Mouse (Mus musculus): ENCODE results near the gene Taf6. TPM values are rescaled to one million over a fixed set of nuclear protein-coding genes. Genes with fewer than 3 reads are reported as not detected.

Gene Taf6
- total and polyA plus RNA-seq, 3 experiments, result 60.2 to 61.5 (median 60.9) TPM

DNA sequence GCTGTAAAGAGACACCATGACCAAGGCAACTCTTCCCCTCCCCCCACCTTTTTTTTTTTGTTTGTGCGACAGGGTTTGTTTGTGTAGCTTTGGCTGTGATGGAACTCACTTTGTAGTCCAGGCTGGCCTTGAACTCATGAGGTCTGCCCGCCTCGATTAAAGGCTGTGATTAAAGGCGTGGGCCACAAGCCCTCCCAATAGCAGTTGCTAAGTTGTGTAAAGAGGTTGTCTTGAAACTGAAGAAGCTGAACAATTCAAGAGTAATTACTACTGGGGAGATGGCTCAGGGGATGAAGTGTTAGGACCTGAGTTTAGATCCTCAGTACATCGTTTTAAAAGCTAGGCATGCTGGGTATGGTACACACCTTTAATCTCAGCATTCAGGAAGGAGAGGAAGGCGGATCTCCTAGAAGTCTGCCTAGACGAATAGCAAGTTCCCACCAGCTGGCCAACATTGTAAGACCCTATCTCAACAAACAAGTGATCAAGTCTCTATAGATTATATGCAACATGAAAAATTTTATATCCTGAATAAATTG lies 27.0 kb downstream of the Taf6 start:
- Histone ChIP-seq H3K9ac (ENCODE audit: insufficient read depth, low read depth) (peak overlapping the region; percentile 62; the same call in 1 of the 2 replicates), H3K36me3 (replicated peaks in 1 of 2; ENCODE audit: control insufficient read depth in 1 of 2, insufficient read depth in 1 of 2, low read length in 1 of 2) (peaks cover 29 to 32% of the 10 kb centered on the region in 2 experiments), H3K4me2 (ENCODE audit: insufficient read depth, low read depth, poor library complexity, severe bottlenecking) (peak overlapping the region; percentile 48; the same call in 1 of the 2 replicates), H3K79me2 (replicated peaks; ENCODE audit: control insufficient read depth, extremely low read depth, insufficient read depth, poor library complexity, severe bottlenecking) (peaks cover 8% of the 10 kb centered on the region; the same call in 1 of the 2 replicates), H3K27me3 (replicated peaks) (no peaks in the 10 kb centered on the region), H3K9me3 (replicated peaks; ENCODE audit: low read length) (no peaks in the 10 kb centered on the region), H3K27ac (ENCODE audit: insufficient read depth, low read depth) (no peak overlapping the region), H3K4me3 (replicated peaks in 1 of 3; ENCODE audit: low read depth in 2 of 3, low read length in 2 of 3, poor library complexity in 1 of 3) (peak overlapping the region in 2 of 3 experiments; percentile 54 to 90), H3K4me1 (ENCODE audit: control insufficient read depth in 1 of 2, insufficient read depth in 2 of 2) (peaks cover 0 to 22% of the 10 kb centered on the region in 2 experiments; a peak in 2 of 4 replicates)
- DNase-seq (ENCODE audit: extremely low read depth), result no peak
- dilution Hi-C loops (cut with MboI; ENCODE audit: extremely low pct_ligation_motif_present, extremely low pct_unique_long_range_greater_than_20kb, low sequenced_read_pairs), result no loop called here
- TF ChIP-seq CHD2 (IDR thresholded peaks at IDR 0.05; ENCODE audit: low read length) (peak; percentile 48), HCFC1 (IDR thresholded peaks at IDR 0.05; ENCODE audit: low read depth, low read length) (no peak), USF1 (IDR thresholded peaks at IDR 0.05; ENCODE audit: low read depth, low read length) (no peak)
- in situ Hi-C loops (cut with MboI; ENCODE audit: low pct_ligation_motif_present, low pct_unique_long_range_greater_than_20kb, low sequenced_read_pairs), result loop anchor here (5.0 kb wide), 1 partner anchor 53 kb away; no protein-coding TSS in a partner anchor

DNA sequence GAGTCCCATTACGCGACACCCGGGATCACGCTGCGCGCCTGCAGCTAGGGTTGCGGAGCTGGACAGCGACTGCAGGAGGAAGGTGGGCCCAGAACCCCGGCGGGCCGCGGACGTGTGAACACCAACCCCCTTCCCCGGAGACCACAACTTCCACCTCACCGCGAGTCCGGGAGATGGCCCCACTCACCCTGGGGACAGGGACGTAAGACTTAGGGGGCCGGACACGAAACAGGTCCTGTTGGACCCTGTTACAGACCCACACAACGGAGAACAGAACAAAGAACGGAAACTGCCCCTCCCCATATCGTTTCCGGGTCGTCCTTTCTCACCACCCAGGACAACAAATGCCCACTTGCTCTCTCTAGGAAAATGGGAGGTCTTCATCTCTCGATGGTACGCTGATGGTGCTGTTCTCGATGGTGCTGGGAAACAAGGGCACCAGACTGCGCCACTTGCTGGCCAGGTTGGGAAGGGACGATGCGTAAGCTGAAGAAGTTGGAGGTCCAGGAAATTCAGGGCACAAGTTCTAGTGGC lies 31.7 kb downstream of the Taf6 start, which contains the start of gene Zfp113:
Gene Zfp113, minus strand, starts transcription at position 302 of the 534 bp plus-strand sequence.
- no peaks in the 10 kb centered on the region for H3K9me3 ChIP-seq (replicated peaks; ENCODE audit: low read length)
- peak; percentile 96 for DNase-seq (ENCODE audit: extremely low read depth)
- peak within 1 kb of the TSS; percentile 88 to 90 (median 89) for H3K4me3 ChIP-seq (replicated peaks in 1 of 3; ENCODE audit: low read depth in 2 of 3, low read length in 2 of 3, poor library complexity in 1 of 3)
- in situ Hi-C loops (cut with MboI; ENCODE audit: low pct_ligation_motif_present, low pct_unique_long_range_greater_than_20kb, low sequenced_read_pairs) (no loop called here), dilution Hi-C loops (cut with MboI; ENCODE audit: extremely low pct_ligation_motif_present, extremely low pct_unique_long_range_greater_than_20kb, low sequenced_read_pairs) (no loop called here)
- peak within 1 kb of the TSS; percentile 100 for H3K4me2 ChIP-seq (ENCODE audit: insufficient read depth, low read depth, poor library complexity, severe bottlenecking)
- H3K36me3 ChIP-seq (replicated peaks in 1 of 2; ENCODE audit: control insufficient read depth in 1 of 2, insufficient read depth in 1 of 2, low read length in 1 of 2), result peaks cover 13 to 25% of the 10 kb centered on the region in 2 experiments
- H3K27ac ChIP-seq (ENCODE audit: insufficient read depth, low read depth), result peak within 1 kb of the TSS; percentile 30; the same call in 1 of the 2 replicates
- peaks cover 12% of the 10 kb centered on the region for H3K79me2 ChIP-seq (replicated peaks; ENCODE audit: control insufficient read depth, extremely low read depth, insufficient read depth, poor library complexity, severe bottlenecking)
- H3K4me1 ChIP-seq (ENCODE audit: control insufficient read depth in 1 of 2, insufficient read depth in 2 of 2), result peaks cover 0 to 17% of the 10 kb centered on the region in 2 experiments; a peak in 2 of 4 replicates
- no peaks in the 10 kb centered on the region for H3K27me3 ChIP-seq (replicated peaks)
- peak within 1 kb of the TSS; percentile 94 for H3K9ac ChIP-seq (ENCODE audit: insufficient read depth, low read depth)
- TF ChIP-seq ZKSCAN1 (IDR thresholded peaks at IDR 0.05; ENCODE audit: borderline replicate concordance, low read depth, low read length), result no peak
- no peak for TF ChIP-seq RCOR1 (conservative IDR thresholded peaks at IDR 0.05; ENCODE audit: low read depth, low read length)
- peak; percentile 90; the same call in 1 of the 2 replicates for TF ChIP-seq KAT2A (IDR thresholded peaks at IDR 0.05; ENCODE audit: insufficient replicate concordance, low read length)
- no peak for TF ChIP-seq BHLHE40 (IDR thresholded peaks at IDR 0.05; ENCODE audit: low read depth, low read length)
- TF ChIP-seq CHD2 (IDR thresholded peaks at IDR 0.05; ENCODE audit: low read length), result peak; percentile 78; the same call in 1 of the 2 replicates
- TF ChIP-seq ZMIZ1 (IDR thresholded peaks at IDR 0.05; ENCODE audit: low read depth, low read length), result peak; percentile 39
- TF ChIP-seq USF1 (IDR thresholded peaks at IDR 0.05; ENCODE audit: low read depth, low read length), result no peak
- TF ChIP-seq POLR2A (IDR thresholded peaks at IDR 0.05; ENCODE audit: low read depth, low read length), result peak; percentile 81
- peak; percentile 79; the same call in 1 of the 2 replicates for TF ChIP-seq IRF4 (IDR thresholded peaks at IDR 0.05; ENCODE audit: low read depth, low read length)
- 0 out of 2 replicates have a peak, but pooled peaks have one; percentile 20 for TF ChIP-seq JUND (conservative IDR thresholded peaks at IDR 0.05; ENCODE audit: low read depth, low read length)
- TF ChIP-seq SIN3A (IDR thresholded peaks at IDR 0.05; ENCODE audit: low read length), result peak; percentile 99
- peak; percentile 89 for TF ChIP-seq MXI1 (IDR thresholded peaks at IDR 0.05; ENCODE audit: low read depth, low read length)
- TF ChIP-seq EP300 (IDR thresholded peaks at IDR 0.05; ENCODE audit: low read length), result no peak
- TF ChIP-seq CHD1 (IDR thresholded peaks at IDR 0.05; ENCODE audit: low read depth, low read length), result no peak
- TF ChIP-seq MEF2A (IDR thresholded peaks at IDR 0.05; ENCODE audit: borderline replicate concordance, low read depth, low read length), result peak; percentile 79; the same call in 1 of the 2 replicates
- no peak for TF ChIP-seq UBTF (IDR thresholded peaks at IDR 0.05; ENCODE audit: low read depth, low read length)
- peak; percentile 78 for TF ChIP-seq NELFE (IDR thresholded peaks at IDR 0.05; ENCODE audit: low read depth, low read length)
- no peak for TF ChIP-seq E2F4 (IDR thresholded peaks at IDR 0.05; ENCODE audit: insufficient replicate concordance, low read depth, low read length)
- peak; percentile 44 for TF ChIP-seq SMC3 (IDR thresholded peaks at IDR 0.05; ENCODE audit: low read depth, low read length)
- TF ChIP-seq USF2 (conservative IDR thresholded peaks at IDR 0.05; ENCODE audit: low read depth, low read length), result no peak
- TF ChIP-seq ZC3H11A (IDR thresholded peaks at IDR 0.05; ENCODE audit: low read depth, low read length), result no peak
- TF ChIP-seq PAX5 (IDR thresholded peaks at IDR 0.05; ENCODE audit: low read length), result no peak
- TF ChIP-seq CTCF (conservative IDR thresholded peaks at IDR 0.05 in 1 of 2, IDR thresholded peaks at IDR 0.05 in 1 of 2; ENCODE audit: low read depth in 2 of 2, low read length in 2 of 2), result peak; percentile 20 to 90; a peak in 2 of 4 replicates
- peak; percentile 44; the same call in 1 of the 2 replicates for TF ChIP-seq ETS1 (conservative IDR thresholded peaks at IDR 0.05; ENCODE audit: low read depth, low read length)
- no peak for TF ChIP-seq MAFK (IDR thresholded peaks at IDR 0.05; ENCODE audit: insufficient replicate concordance, low read length)
- TF ChIP-seq TBP (conservative IDR thresholded peaks at IDR 0.05; ENCODE audit: low read depth, low read length), result peak; percentile 88
- TF ChIP-seq RAD21 (IDR thresholded peaks at IDR 0.05; ENCODE audit: low read depth, low read length), result peak; percentile 28
- peak; percentile 40; the same call in 1 of the 2 replicates for TF ChIP-seq POLR2AphosphoS2 (IDR thresholded peaks at IDR 0.05; ENCODE audit: low read depth, low read length)
- peak; percentile 72 for TF ChIP-seq TCF12 (IDR thresholded peaks at IDR 0.05; ENCODE audit: low read depth, low read length)
- peak; percentile 90 for TF ChIP-seq ELF1 (IDR thresholded peaks at IDR 0.05; ENCODE audit: low read depth, low read length)
